ENCODE assay signal across 12 mouse cellular contexts in the genomic region with DNA sequence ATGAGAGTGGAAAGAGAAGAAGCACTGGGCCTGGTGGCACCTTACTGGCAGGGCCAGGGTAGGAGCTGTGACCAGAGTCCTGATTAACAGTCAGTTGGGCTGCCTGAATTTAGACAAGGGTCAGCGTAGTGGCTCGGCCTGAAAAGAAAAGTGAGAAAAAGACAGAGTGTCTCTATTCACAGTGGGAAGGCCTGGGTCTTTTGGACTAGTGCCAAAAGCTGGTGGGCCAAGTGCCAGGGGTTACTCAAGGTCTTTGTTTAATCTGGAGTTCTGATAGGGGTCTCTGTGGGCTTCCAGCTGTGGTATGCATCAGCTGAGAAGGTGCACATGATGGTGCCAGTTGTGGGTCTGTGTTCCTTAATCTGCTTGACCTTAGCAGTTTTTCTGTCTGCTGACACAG.
A peak's percentile ranks its signal among the peaks of the same experiment; 100 is the strongest.
DNase-seq lines count a peak whose midpoint lies in the region; ATAC-seq lines count a peak whose summit lies in the region.
"Had no signal": no experiment of that assay in that cellular context is flagged by ENCODE, and none has a peak within 500 bp of the region (broad histone marks: within the 10 kb centered on the region; RNA-seq: fewer than 3 reads in every experiment).

No protein-coding gene starts in this region.

- DNase-seq in embryo, embryonic 10.5 days (ENCODE audit: low spot score), result peak; percentile 2
- DNase-seq in embryo, embryonic 9.5 days (ENCODE audit: extremely low spot score), result no peak
- DNase-seq in lung, postnatal 10 days, result peak; percentile 6
- DNase-seq in lung, adult 18-20 months, result no peak
- DNase-seq in retina, embryonic 14.5 days (ENCODE audit: low spot score), result peak; percentile 7
- no peak for DNase-seq in spleen, postnatal 4 days (ENCODE audit: low spot score in 2 of 2)
- DNase-seq: adrenal gland, postnatal 25 days; embryo, embryonic 11 days; kidney, adult 8-10 months; liver, postnatal 0 days had no signal

- no peaks in the 10 kb centered on the region for H3K27me3 ChIP-seq in hindbrain, embryonic 16.5 days (replicated peaks; ENCODE audit: control insufficient read depth, insufficient read depth, low read length)
- H3K27me3 ChIP-seq in kidney, embryonic 14.5 days (ENCODE audit: control insufficient read depth, insufficient read depth, low read length), result no peaks in the 10 kb centered on the region

- 3% methylated on average over 2 of the region's 2 CpGs for WGBS in hindbrain, embryonic 16.5 days
- 60% methylated on average over 2 of the region's 2 CpGs for WGBS in kidney, embryonic 14.5 days

- peak; percentile 74 for ATAC-seq in hindbrain, embryonic 16.5 days
- ATAC-seq in kidney, embryonic 14.5 days (ENCODE audit: low FRiP score, low TSS enrichment), result no peak
- ATAC-seq: liver, postnatal 0 days had no signal

- H3K27ac ChIP-seq in hindbrain, embryonic 16.5 days (ENCODE audit: low read depth, low read length), result no peak overlapping the region
- H3K27ac ChIP-seq in kidney, embryonic 14.5 days (ENCODE audit: low read depth, low read length), result no peak overlapping the region

- H3K36me3 ChIP-seq in hindbrain, embryonic 16.5 days (ENCODE audit: control insufficient read depth, insufficient read depth, low read length), result no peaks in the 10 kb centered on the region
- H3K36me3 ChIP-seq in kidney, embryonic 14.5 days (ENCODE audit: control insufficient read depth, insufficient read depth, low read length), result no peaks in the 10 kb centered on the region

- no peaks in the 10 kb centered on the region for H3K9me3 ChIP-seq in hindbrain, embryonic 16.5 days (ENCODE audit: control insufficient read depth, low read length)
- H3K9me3 ChIP-seq in kidney, embryonic 14.5 days (ENCODE audit: control insufficient read depth, low read length), result no peaks in the 10 kb centered on the region

- 0 out of 2 replicates have a peak, but pooled peaks cover 2% of the 10 kb centered on the region for H3K4me1 ChIP-seq in hindbrain, embryonic 16.5 days (ENCODE audit: control insufficient read depth, insufficient read depth, low read depth, low read length)
- H3K4me1 ChIP-seq in kidney, embryonic 14.5 days (ENCODE audit: control insufficient read depth, insufficient read depth, low read length), result no peaks in the 10 kb centered on the region

- no peak overlapping the region for H3K4me2 ChIP-seq in hindbrain, embryonic 16.5 days (ENCODE audit: low read length)
- no peak overlapping the region for H3K4me2 ChIP-seq in kidney, embryonic 14.5 days (replicated peaks; ENCODE audit: low read depth, low read length)

- H3K4me3 ChIP-seq in hindbrain, embryonic 16.5 days (ENCODE audit: low read length), result no peak overlapping the region
- H3K4me3 ChIP-seq in kidney, embryonic 14.5 days (ENCODE audit: low read length), result no peak overlapping the region

- H3K9ac ChIP-seq in hindbrain, embryonic 16.5 days (ENCODE audit: low read depth, low read length), result no peak overlapping the region
- H3K9ac ChIP-seq in kidney, embryonic 14.5 days (ENCODE audit: low read depth, low read length), result no peak overlapping the region
- H3K9ac ChIP-seq: liver, postnatal 0 days had no signal

Comparison
In these comparisons a context has a peak if more than half of its experiments do, and no peak if none do; other contexts are left out.
1. DNase-seq: peak in embryo, embryonic 10.5 days (single experiment), lung, postnatal 10 days (single experiment) and retina, embryonic 14.5 days (single experiment); none in embryo, embryonic 9.5 days (single experiment), lung, adult 18-20 months (0 of 2) and spleen, postnatal 4 days (0 of 2).